Mouse (Mus musculus): ENCODE measurements around the gene Mmp8. TPM values are rescaled to one million over a fixed set of nuclear protein-coding genes. Genes with fewer than 3 reads are reported as not detected.
A peak's percentile ranks its signal among the peaks of the same experiment; 100 is the strongest.

The Mmp8 gene
- polyA plus RNA-seq, 1 experiment: not detected

GRCm38 (mm10) chr9:7575526-7575925 lies 17.3 kb downstream of the Mmp8 start:
- no peak for TF ChIP-seq GATA1 (IDR thresholded peaks at IDR 0.05; ENCODE audit: low read length)
- no peak for TF ChIP-seq TAL1 (IDR thresholded peaks at IDR 0.05; ENCODE audit: low read length)
- no peaks in the 10 kb centered on the region for H3K9me3 ChIP-seq (ENCODE audit: control insufficient read depth, low read length)

GRCm38 (mm10) chr9:7577371-7577770 lies 19.1 kb downstream of the Mmp8 start:
- Histone ChIP-seq H3K4me1 (ENCODE audit: control insufficient read depth) (peaks cover under 1% of the 10 kb centered on the region; the same call in 1 of the 2 replicates), H3K36me3 (ENCODE audit: control insufficient read depth) (no peaks in the 10 kb centered on the region), H3K9me3 (ENCODE audit: control insufficient read depth, low read length) (no peaks in the 10 kb centered on the region), H3K27me3 (ENCODE audit: control insufficient read depth) (no peaks in the 10 kb centered on the region), H3K4me3 (replicated peaks) (no peak overlapping the region)
- TF ChIP-seq GATA1 (IDR thresholded peaks at IDR 0.05; ENCODE audit: low read length) (no peak), TAL1 (IDR thresholded peaks at IDR 0.05; ENCODE audit: low read length) (no peak)

More at GRCm38 (mm10) chr9:7575526-7575925, 17.3 kb downstream of the Mmp8 start:
- Histone ChIP-seq H3K4me3 (replicated peaks) (no peak overlapping the region), H3K27me3 (ENCODE audit: control insufficient read depth) (no peaks in the 10 kb centered on the region), H3K4me1 (ENCODE audit: control insufficient read depth) (peaks cover 8% of the 10 kb centered on the region; the same call in 1 of the 2 replicates), H3K36me3 (ENCODE audit: control insufficient read depth) (no peaks in the 10 kb centered on the region)

DNA sequence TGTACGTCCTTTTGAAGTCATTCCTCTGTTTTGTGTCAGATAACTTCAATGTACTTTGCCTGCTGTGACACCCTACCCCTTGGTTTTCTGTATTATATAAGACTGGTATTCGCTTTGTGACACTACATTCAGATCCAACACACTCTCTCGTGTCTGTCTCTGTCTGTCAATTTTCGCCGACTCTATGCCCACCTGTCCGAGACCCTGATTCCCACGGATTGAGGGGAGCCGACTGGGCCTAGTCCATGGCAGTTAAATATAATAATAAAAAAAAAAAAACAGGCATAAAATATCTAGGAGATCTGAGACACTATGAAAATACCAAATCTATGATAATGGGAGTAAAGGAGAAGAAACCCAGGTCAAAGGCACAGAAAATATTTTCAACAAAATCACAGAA lies 31.8 kb downstream of the Mmp8 start:
- H3K4me1 ChIP-seq (ENCODE audit: control insufficient read depth): no peaks in the 10 kb centered on the region
- H3K4me3 ChIP-seq (replicated peaks): no peak overlapping the region
- H3K36me3 ChIP-seq (ENCODE audit: control insufficient read depth): no peaks in the 10 kb centered on the region
- no peaks in the 10 kb centered on the region for H3K27me3 ChIP-seq (ENCODE audit: control insufficient read depth)
- TF ChIP-seq TAL1 (IDR thresholded peaks at IDR 0.05; ENCODE audit: low read length) (no peak), GATA1 (IDR thresholded peaks at IDR 0.05; ENCODE audit: low read length) (no peak)
- H3K9me3 ChIP-seq (ENCODE audit: control insufficient read depth, low read length): no peaks in the 10 kb centered on the region

DNA sequence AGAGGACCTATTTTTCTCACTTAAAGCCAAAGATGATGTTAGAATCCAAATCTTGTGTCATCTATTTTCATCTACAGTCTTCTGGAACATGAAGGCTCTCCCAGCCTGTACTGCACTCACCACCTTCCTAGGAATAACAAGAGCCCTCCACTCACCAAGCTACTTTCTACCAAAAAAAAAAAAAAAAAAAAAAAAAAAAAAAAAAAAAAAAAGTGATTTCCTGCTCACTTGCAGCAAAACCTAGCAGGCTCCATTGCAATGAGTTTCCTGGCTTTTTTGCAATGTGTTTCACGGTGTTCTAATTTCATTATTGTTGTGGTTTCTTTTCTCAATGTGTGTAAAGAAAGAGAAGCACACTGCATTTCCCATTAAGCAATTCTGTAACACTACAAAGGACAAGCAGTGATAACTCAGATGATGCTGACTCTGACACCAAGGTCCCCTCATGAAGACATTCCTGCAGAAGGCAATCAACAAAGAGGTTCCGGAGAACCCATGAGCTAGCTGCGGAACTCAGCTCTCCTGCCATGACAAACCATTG lies 35.1 kb downstream of the Mmp8 start:
- no peaks in the 10 kb centered on the region for H3K27me3 ChIP-seq (ENCODE audit: control insufficient read depth)
- H3K36me3 ChIP-seq (ENCODE audit: control insufficient read depth): no peaks in the 10 kb centered on the region
- H3K4me3 ChIP-seq (replicated peaks): no peak overlapping the region
- TF ChIP-seq TAL1 (IDR thresholded peaks at IDR 0.05; ENCODE audit: low read length): no peak
- TF ChIP-seq GATA1 (IDR thresholded peaks at IDR 0.05; ENCODE audit: low read length): no peak
- H3K4me1 ChIP-seq (ENCODE audit: control insufficient read depth): peaks cover 2% of the 10 kb centered on the region
- H3K9me3 ChIP-seq (ENCODE audit: control insufficient read depth, low read length): no peaks in the 10 kb centered on the region

- H3K9me3 ChIP-seq (ENCODE audit: control insufficient read depth, low read length): no peaks in the 10 kb centered on the region
- H3K36me3 ChIP-seq (ENCODE audit: control insufficient read depth): no peaks in the 10 kb centered on the region
- H3K4me1 ChIP-seq (ENCODE audit: control insufficient read depth): peaks cover 2% of the 10 kb centered on the region
- H3K27me3 ChIP-seq (ENCODE audit: control insufficient read depth): no peaks in the 10 kb centered on the region
- TF ChIP-seq GATA1 (IDR thresholded peaks at IDR 0.05; ENCODE audit: low read length): no peak
- no peak for TF ChIP-seq TAL1 (IDR thresholded peaks at IDR 0.05; ENCODE audit: low read length)
- peak overlapping the region; percentile 19 for H3K4me3 ChIP-seq (replicated peaks)
These were observed 36.7 kb downstream of the Mmp8 start for GRCm38 (mm10) chr9:7594816-7595540.

GRCm38 (mm10) chr9:7602982-7603742 lies 44.9 kb downstream of the Mmp8 start:
- H3K4me3 ChIP-seq (replicated peaks): no peak overlapping the region
- TF ChIP-seq TAL1 (IDR thresholded peaks at IDR 0.05; ENCODE audit: low read length) (no peak), GATA1 (IDR thresholded peaks at IDR 0.05; ENCODE audit: low read length) (no peak)
- no peaks in the 10 kb centered on the region for H3K27me3 ChIP-seq (ENCODE audit: control insufficient read depth)
- H3K36me3 ChIP-seq (ENCODE audit: control insufficient read depth): no peaks in the 10 kb centered on the region
- H3K9me3 ChIP-seq (ENCODE audit: control insufficient read depth, low read length): no peaks in the 10 kb centered on the region
- H3K4me1 ChIP-seq (ENCODE audit: control insufficient read depth): no peaks in the 10 kb centered on the region

- TF ChIP-seq GATA1 (IDR thresholded peaks at IDR 0.05; ENCODE audit: low read length) (no peak), TAL1 (IDR thresholded peaks at IDR 0.05; ENCODE audit: low read length) (no peak)
- no peaks in the 10 kb centered on the region for H3K27me3 ChIP-seq (ENCODE audit: control insufficient read depth)
- no peak overlapping the region for H3K4me3 ChIP-seq (replicated peaks)
- no peaks in the 10 kb centered on the region for H3K4me1 ChIP-seq (ENCODE audit: control insufficient read depth)
- H3K9me3 ChIP-seq (ENCODE audit: control insufficient read depth, low read length): no peaks in the 10 kb centered on the region
- H3K36me3 ChIP-seq (ENCODE audit: control insufficient read depth): no peaks in the 10 kb centered on the region
These were observed 45.7 kb downstream of the Mmp8 start for GRCm38 (mm10) chr9:7604005-7604404.

DNA sequence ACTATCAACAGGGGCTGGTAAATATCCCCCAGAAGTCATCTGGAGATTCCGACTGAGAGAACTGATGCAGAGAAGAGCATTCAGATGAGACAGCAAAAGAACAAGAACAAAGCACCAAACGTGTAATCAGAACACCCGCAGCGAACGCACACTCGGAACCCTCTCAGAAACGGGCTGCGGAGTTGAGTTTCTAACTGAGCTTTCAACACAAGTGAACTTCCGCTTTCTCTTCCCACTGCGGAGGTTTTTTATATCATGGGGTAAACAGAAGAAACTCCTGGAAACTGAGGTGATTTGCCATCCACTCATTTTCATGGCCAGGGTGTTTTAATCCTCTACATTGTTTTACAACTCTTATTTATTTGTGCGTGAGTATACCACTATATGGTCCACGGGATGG lies 47.4 kb downstream of the Mmp8 start:
- no peaks in the 10 kb centered on the region for H3K36me3 ChIP-seq (ENCODE audit: control insufficient read depth)
- H3K4me1 ChIP-seq (ENCODE audit: control insufficient read depth): no peaks in the 10 kb centered on the region
- no peak overlapping the region for H3K4me3 ChIP-seq (replicated peaks)
- TF ChIP-seq TAL1 (IDR thresholded peaks at IDR 0.05; ENCODE audit: low read length): no peak
- no peak for TF ChIP-seq GATA1 (IDR thresholded peaks at IDR 0.05; ENCODE audit: low read length)
- peaks cover 2% of the 10 kb centered on the region; the same call in 1 of the 2 replicates for H3K9me3 ChIP-seq (ENCODE audit: control insufficient read depth, low read length)
- H3K27me3 ChIP-seq (ENCODE audit: control insufficient read depth): no peaks in the 10 kb centered on the region

Other genes with a start within 250 kb of the Mmp8 start
- gene Mmp12, start 214.1 kb upstream of the Mmp8 start, polyA plus RNA-seq (2012): not detected in 2 replicates
- not detected in 2 replicates for gene Mmp1b, start 170.4 kb upstream of the Mmp8 start, polyA plus RNA-seq (2012)
- gene Mmp3, start 112.6 kb upstream of the Mmp8 start, polyA plus RNA-seq (2012): not detected in 2 replicates
- gene Mmp10, start 56.1 kb upstream of the Mmp8 start, polyA plus RNA-seq (2012): not detected in 2 replicates
- not detected in 2 replicates for gene Mmp27, start 12.9 kb downstream of the Mmp8 start, polyA plus RNA-seq (2012)
- gene Mmp20, start 69.8 kb downstream of the Mmp8 start, polyA plus RNA-seq (2012): not detected in 2 replicates
- not detected in 2 replicates for gene Mmp7, start 133.6 kb downstream of the Mmp8 start, polyA plus RNA-seq (2012)
- gene Tmem123, start 205.6 kb downstream of the Mmp8 start, polyA plus RNA-seq (2012): 0.63 and 0.96 TPM in 2 replicates

Measured in erythroblast, embryonic 14.5 days (primary cell).